Mouse (Mus musculus) small intestine, adult 2 months (tissue): ENCODE measurements around the gene Cwc22. TPM values are rescaled to one million over a fixed set of nuclear protein-coding genes. Genes with fewer than 3 reads are reported as not detected.

Experiments used
- H3K27ac ChIP-seq: fragments of 200-500 bp; 2 replicates; pipeline ENCODE4 v1.5.1; 2012; ENCODE audit warnings: low read depth, low read length, control low read depth, inconsistent platforms; ENCODE audit not compliant: insufficient read depth
- H3K27me3 ChIP-seq: fragments of 200-500 bp; 2 replicates; pipeline ENCODE4 v1.6.1; 2012; ENCODE audit warnings: mild to moderate bottlenecking, moderate library complexity, low read length, inconsistent platforms; ENCODE audit not compliant: control insufficient read depth, insufficient read depth
- H3K36me3 ChIP-seq: fragments of 200-500 bp; 2 replicates; pipeline ENCODE4 v1.6.1; 2012; ENCODE audit warnings: mild to moderate bottlenecking, low read length, control low read depth, inconsistent platforms; ENCODE audit not compliant: control insufficient read depth, insufficient read depth
- H3K4me1 ChIP-seq: fragments of 200-500 bp; 2 replicates; pipeline ENCODE4 v1.6.1; 2012; ENCODE audit warnings: low read length, inconsistent platforms, mixed read lengths; ENCODE audit not compliant: control insufficient read depth, insufficient read depth, insufficient read length
- H3K4me3 ChIP-seq: fragments of 200-500 bp; 2 replicates; pipeline ENCODE4 v1.5.1; 2012; ENCODE audit warnings: low read depth, mild to moderate bottlenecking, control low read depth, inconsistent platforms, low read length, moderate library complexity
- CTCF ChIP-seq: fragments of 200-500 bp; IDR thresholded peaks from 2 replicates; pipeline ENCODE4 v1.5.1; 2012; ENCODE audit warnings: low read depth, mild to moderate bottlenecking, control low read depth, inconsistent platforms, low read length, moderate library complexity, mixed read lengths; ENCODE audit not compliant: insufficient replicate concordance, insufficient read length; ENCODE audit errors: extremely low read depth
- POLR2A ChIP-seq: fragments of 200-500 bp; IDR thresholded peaks from 2 replicates; pipeline ENCODE4 v1.6.1; 2012; ENCODE audit warnings: low read depth, mild to moderate bottlenecking, control low read depth, inconsistent platforms, low read length, moderate library complexity
- WGBS: fragments of 180-500 bp; shearing (Covaris S2); methylation state at CpG from one replicate; pipeline ENCODE4 v1.1.7; 2018; 5-methylcytosine and 5-hydroxymethylcytosine counted together
- polyA plus RNA-seq: library from polyadenylated mRNA; depleted of rRNA; stranded (reverse); fragments of >200 nt; gene quantifications from 2 replicates; pipeline ENCODE4 v1.2.3, GENCODE M21; 2012

Gene Cwc22
- polyA plus RNA-seq, 1 experiment: 0.91 TPM

GRCm38 (mm10) chr2:77975606-77976005 lies 29.4 kb upstream of the Cwc22 start:
- H3K36me3 ChIP-seq: no peaks in the 10 kb centered on the region
- H3K4me3 ChIP-seq: no peak overlapping the region
- H3K27me3 ChIP-seq: no peaks in the 10 kb centered on the region
- H3K4me1 ChIP-seq: no peaks in the 10 kb centered on the region
- no peak overlapping the region for H3K27ac ChIP-seq
- no peak for TF ChIP-seq CTCF
- TF ChIP-seq POLR2A: no peak
- WGBS: 68% methylated on average over 4 of the region's 4 CpGs

GRCm38 (mm10) chr2:77974986-77975385 lies 28.8 kb upstream of the Cwc22 start:
- Histone ChIP-seq H3K4me1 (no peaks in the 10 kb centered on the region), H3K4me3 (no peak overlapping the region), H3K36me3 (no peaks in the 10 kb centered on the region), H3K27ac (no peak overlapping the region), H3K27me3 (no peaks in the 10 kb centered on the region)
- TF ChIP-seq POLR2A (no peak), CTCF (no peak)
- 89% methylated on average over 1 of the region's 1 CpGs for WGBS

GRCm38 (mm10) chr2:77974366-77974765 lies 28.2 kb upstream of the Cwc22 start:
- H3K27ac ChIP-seq: no peak overlapping the region
- H3K36me3 ChIP-seq: no peaks in the 10 kb centered on the region
- no peaks in the 10 kb centered on the region for H3K4me1 ChIP-seq
- no peaks in the 10 kb centered on the region for H3K27me3 ChIP-seq
- TF ChIP-seq CTCF: no peak
- no peak for TF ChIP-seq POLR2A
- H3K4me3 ChIP-seq: no peak overlapping the region
- 64% methylated on average over 2 of the region's 2 CpGs for WGBS

- Histone ChIP-seq H3K36me3 (no peaks in the 10 kb centered on the region), H3K4me3 (no peak overlapping the region), H3K27ac (no peak overlapping the region), H3K27me3 (no peaks in the 10 kb centered on the region), H3K4me1 (no peaks in the 10 kb centered on the region)
- 70% methylated on average over 2 of the region's 2 CpGs for WGBS
- TF ChIP-seq CTCF (no peak), POLR2A (no peak)
Measured at GRCm38 (mm10) chr2:77973296-77973695, 27.1 kb upstream of the Cwc22 start.

GRCm38 (mm10) chr2:77972541-77972940 lies 26.4 kb upstream of the Cwc22 start:
- TF ChIP-seq CTCF (no peak), POLR2A (no peak)
- 80% methylated on average over 2 of the region's 2 CpGs for WGBS
- Histone ChIP-seq H3K36me3 (no peaks in the 10 kb centered on the region), H3K4me1 (no peaks in the 10 kb centered on the region), H3K27ac (no peak overlapping the region), H3K4me3 (no peak overlapping the region), H3K27me3 (no peaks in the 10 kb centered on the region)

GRCm38 (mm10) chr2:77971871-77972270 lies 25.7 kb upstream of the Cwc22 start:
- WGBS: 91% methylated on average over 1 of the region's 1 CpGs
- TF ChIP-seq POLR2A: no peak
- no peak for TF ChIP-seq CTCF
- no peaks in the 10 kb centered on the region for H3K27me3 ChIP-seq
- no peaks in the 10 kb centered on the region for H3K36me3 ChIP-seq
- no peak overlapping the region for H3K27ac ChIP-seq
- H3K4me3 ChIP-seq: no peak overlapping the region
- no peaks in the 10 kb centered on the region for H3K4me1 ChIP-seq

- Histone ChIP-seq H3K27me3 (no peaks in the 10 kb centered on the region), H3K36me3 (no peaks in the 10 kb centered on the region), H3K4me3 (no peak overlapping the region), H3K4me1 (no peaks in the 10 kb centered on the region), H3K27ac (no peak overlapping the region)
- 73% methylated on average over 2 of the region's 2 CpGs for WGBS
- TF ChIP-seq CTCF (no peak), POLR2A (no peak)
Measured at GRCm38 (mm10) chr2:77971361-77971760, 25.2 kb upstream of the Cwc22 start.

- 66% methylated on average over 3 of the region's 3 CpGs for WGBS
- TF ChIP-seq CTCF (no peak), POLR2A (no peak)
- H3K27me3 ChIP-seq: no peaks in the 10 kb centered on the region
Measured at GRCm38 (mm10) chr2:77970556-77970955, 24.4 kb upstream of the Cwc22 start.

GRCm38 (mm10) chr2:77969956-77970355 lies 23.8 kb upstream of the Cwc22 start:
- H3K4me3 ChIP-seq: no peak overlapping the region

More at GRCm38 (mm10) chr2:77970556-77970955, 24.4 kb upstream of the Cwc22 start:
- Histone ChIP-seq H3K27ac (no peak overlapping the region), H3K4me1 (no peaks in the 10 kb centered on the region), H3K36me3 (no peaks in the 10 kb centered on the region), H3K4me3 (no peak overlapping the region)

More at GRCm38 (mm10) chr2:77969956-77970355, 23.8 kb upstream of the Cwc22 start:
- H3K4me1 ChIP-seq: no peaks in the 10 kb centered on the region
- WGBS: 96% methylated on average over 4 of the region's 4 CpGs
- H3K27ac ChIP-seq: no peak overlapping the region
- H3K27me3 ChIP-seq: no peaks in the 10 kb centered on the region
- TF ChIP-seq CTCF: no peak
- TF ChIP-seq POLR2A: no peak
- no peaks in the 10 kb centered on the region for H3K36me3 ChIP-seq
